Mouse (Mus musculus): ENCODE measurements around the gene Rabgef1. TPM values are rescaled to one million over a fixed set of nuclear protein-coding genes. Genes with fewer than 3 reads are reported as not detected.

Gene Rabgef1
- 40.2 and 41.3 TPM in 2 replicates for polyA plus RNA-seq (2015; fragmentation: Nextera tagmentation; extraction: Ambion mirVana)

DNA sequence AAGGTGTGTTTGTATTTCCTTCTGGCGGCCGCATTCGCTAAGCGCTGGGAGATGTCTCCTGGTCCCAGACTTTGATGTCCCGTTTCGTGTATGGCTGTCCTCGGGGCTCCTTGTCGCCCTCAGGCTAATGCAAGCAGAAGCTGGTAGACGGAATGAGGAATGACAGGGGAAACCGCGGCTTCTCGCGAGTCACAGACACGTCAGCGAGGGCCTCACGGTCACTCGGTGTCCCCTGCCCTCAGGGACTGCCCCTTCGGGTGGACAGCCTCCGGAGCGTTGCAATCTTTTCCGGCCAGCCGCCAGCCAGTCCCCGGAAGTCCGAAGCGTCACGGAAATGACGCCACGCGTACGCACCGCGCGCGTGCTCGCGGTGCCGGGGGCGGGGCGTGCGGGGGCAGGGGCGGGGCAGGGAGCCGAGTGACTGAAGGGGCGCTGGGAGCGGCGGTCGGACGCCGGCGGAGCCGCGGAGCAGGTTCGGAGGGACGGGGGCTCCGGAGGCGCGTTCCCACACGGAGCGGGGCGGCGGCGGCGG, at the start of gene Rabgef1:
Gene Rabgef1 (plus strand): TSS at position 376 of the 532 bp plus-strand sequence.
- Histone ChIP-seq H3K9me3 (no peaks in the 10 kb centered on the region), H3K9ac (replicated peaks) (peak within 1 kb of the TSS; percentile 77), H3K4me2 (replicated peaks) (peak within 1 kb of the TSS; percentile 71), H3K27me3 (no peaks in the 10 kb centered on the region), H3K4me1 (peaks cover 24% of the 10 kb centered on the region), H3K4me3 (peak within 1 kb of the TSS; percentile 82), H3K36me3 (no peaks in the 10 kb centered on the region), H3K27ac (replicated peaks) (peak within 1 kb of the TSS; percentile 72)
- WGBS = 1% methylated on average over 49 of the region's 62 CpGs
- peak; percentile 95 for ATAC-seq (replicated peaks)

DNA sequence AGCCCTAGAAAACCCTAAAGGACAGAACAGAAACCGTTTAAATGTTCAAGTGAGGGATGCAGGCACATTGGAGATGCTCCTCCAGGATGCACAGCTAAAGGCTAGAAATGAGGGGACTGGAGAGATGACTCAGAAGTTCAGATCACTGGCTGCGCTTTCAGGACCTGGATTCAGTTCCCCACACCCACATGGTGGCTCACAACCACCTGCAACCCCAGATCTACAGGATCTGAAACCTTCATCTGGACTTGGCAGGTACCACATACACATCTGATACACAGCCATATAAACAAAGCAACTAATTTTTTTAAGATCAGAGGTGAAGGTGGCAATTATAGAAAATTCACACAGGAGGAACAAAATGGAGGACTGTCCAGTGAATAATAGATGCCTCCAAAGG, 49.2 kb upstream of the Rabgef1 start:
- Histone ChIP-seq H3K9ac (replicated peaks) (no peak overlapping the region), H3K27me3 (no peaks in the 10 kb centered on the region), H3K4me2 (replicated peaks) (no peak overlapping the region), H3K4me3 (no peak overlapping the region), H3K4me1 (no peaks in the 10 kb centered on the region), H3K27ac (replicated peaks) (no peak overlapping the region), H3K9me3 (no peaks in the 10 kb centered on the region), H3K36me3 (no peaks in the 10 kb centered on the region)
- no peak for ATAC-seq (replicated peaks)
- 95% methylated on average over 2 of the region's 2 CpGs for WGBS

DNA sequence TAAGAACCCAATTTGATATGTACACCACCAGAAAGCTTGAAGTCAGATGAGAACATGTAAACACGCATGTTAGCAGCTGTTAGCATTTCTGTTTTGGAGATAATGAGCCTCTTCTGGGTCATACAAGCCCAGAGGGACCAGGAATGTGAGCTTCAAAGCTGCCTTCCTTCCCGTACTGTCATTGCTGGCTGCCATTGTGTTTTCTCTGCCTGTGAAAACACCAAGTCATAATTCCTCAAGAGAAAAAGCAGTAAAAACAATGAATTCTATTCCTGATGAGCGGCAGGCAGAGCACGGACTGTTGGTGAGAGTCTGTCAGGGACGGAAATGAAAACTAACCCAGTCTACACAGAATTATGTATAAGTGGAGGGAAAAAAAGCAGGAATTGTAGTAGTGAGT, 47.3 kb upstream of the Rabgef1 start:
- Histone ChIP-seq H3K27ac (replicated peaks) (0 out of 2 replicates have a peak overlapping the region, but pooled peaks have one; percentile 4), H3K36me3 (no peaks in the 10 kb centered on the region), H3K9me3 (no peaks in the 10 kb centered on the region), H3K4me1 (no peaks in the 10 kb centered on the region), H3K9ac (replicated peaks) (no peak overlapping the region), H3K4me3 (no peak overlapping the region), H3K4me2 (replicated peaks) (no peak overlapping the region), H3K27me3 (no peaks in the 10 kb centered on the region)
- WGBS = 79% methylated on average over 5 of the region's 5 CpGs
- no peak for ATAC-seq (replicated peaks)

DNA sequence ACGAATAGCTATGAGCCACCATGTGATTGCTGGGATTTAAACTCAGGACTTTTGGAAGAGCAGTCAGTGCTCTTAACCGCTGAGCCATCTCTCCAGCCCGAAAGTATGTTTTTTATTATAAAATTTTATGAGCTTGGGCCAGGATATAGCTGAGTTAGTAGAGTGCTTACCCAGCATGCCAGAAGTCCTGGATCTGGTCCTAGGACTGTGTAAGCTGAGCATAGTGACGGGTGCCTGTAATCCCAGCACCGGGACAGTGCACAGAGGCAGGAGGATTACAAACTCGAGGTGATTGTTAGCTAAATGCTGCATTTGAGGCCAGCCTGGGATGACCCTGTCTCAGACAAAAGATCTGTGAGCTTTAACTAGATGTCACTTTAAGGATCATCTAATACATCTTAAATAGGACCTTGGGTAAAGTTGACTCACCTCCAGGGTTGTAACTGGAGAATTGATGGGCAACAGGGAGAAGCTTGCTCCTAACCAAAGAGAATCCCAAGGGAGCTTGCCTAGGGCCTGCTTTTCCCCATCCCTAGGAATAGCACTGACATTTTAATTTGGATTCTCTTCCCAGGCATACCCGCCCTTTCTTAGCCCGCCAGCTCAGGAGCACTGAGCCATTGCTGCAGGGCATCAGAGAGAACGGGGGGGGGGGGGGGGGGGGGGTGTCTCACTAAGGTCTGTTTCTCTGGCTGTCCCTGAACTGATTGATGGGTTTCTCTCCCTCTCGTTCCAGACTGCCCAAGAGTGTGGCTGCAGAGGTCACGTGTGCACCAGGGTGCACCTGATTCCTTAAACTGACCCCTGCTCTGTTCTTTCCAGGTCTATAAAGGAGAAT, 42.7 kb upstream of the Rabgef1 start:
- no peaks in the 10 kb centered on the region for H3K9me3 ChIP-seq
- 79% methylated on average over 11 of the region's 11 CpGs for WGBS
- no peaks in the 10 kb centered on the region for H3K4me1 ChIP-seq
- H3K27ac ChIP-seq (replicated peaks) = no peak overlapping the region
- no peak overlapping the region for H3K4me3 ChIP-seq
- no peaks in the 10 kb centered on the region; the same call in 1 of the 2 replicates for H3K36me3 ChIP-seq
- no peaks in the 10 kb centered on the region for H3K27me3 ChIP-seq
- H3K9ac ChIP-seq (replicated peaks) = no peak overlapping the region
- no peak overlapping the region for H3K4me2 ChIP-seq (replicated peaks)
- no peak for ATAC-seq (replicated peaks)

DNA sequence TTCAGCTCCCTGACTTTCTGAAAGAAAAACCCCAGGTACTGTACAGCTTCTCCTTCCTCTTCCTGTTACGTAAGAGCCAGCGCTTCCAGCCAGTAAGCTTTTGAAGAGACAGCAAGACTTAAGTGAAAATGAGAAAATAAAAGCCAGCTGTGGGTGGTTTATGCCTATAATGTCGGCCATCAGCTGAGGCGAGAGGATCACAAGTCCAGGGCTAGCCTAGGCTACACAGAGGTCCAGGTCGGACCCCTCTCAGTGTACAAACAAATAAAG, 42.1 kb upstream of the Rabgef1 start:
- H3K27me3 ChIP-seq = no peaks in the 10 kb centered on the region
- no peaks in the 10 kb centered on the region for H3K4me1 ChIP-seq
- H3K27ac ChIP-seq (replicated peaks) = no peak overlapping the region
- 93% methylated on average over 5 of the region's 5 CpGs for WGBS
- H3K9me3 ChIP-seq = no peaks in the 10 kb centered on the region
- no peaks in the 10 kb centered on the region; the same call in 1 of the 2 replicates for H3K36me3 ChIP-seq
- ATAC-seq (replicated peaks) = no peak
- H3K4me3 ChIP-seq = no peak overlapping the region
- no peak overlapping the region for H3K4me2 ChIP-seq (replicated peaks)
- no peak overlapping the region for H3K9ac ChIP-seq (replicated peaks)

DNA sequence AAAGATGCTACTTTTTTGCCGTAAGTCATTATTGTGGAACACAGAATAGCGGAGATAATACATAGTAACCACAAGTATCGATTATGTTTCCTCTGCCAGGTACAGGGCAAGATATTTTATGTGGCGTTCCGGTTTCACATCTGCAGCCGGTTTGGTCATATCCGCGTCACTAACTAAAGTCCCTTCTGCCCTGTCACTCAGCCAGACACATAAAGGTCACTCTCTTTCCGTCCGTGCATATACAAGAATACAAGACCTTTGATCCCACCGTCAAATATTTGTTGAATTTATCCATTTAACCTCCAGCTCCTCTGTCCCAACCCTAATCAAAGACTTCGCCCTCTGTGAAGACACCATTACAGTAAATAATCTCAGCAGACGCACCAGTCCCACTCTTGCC, 35.0 kb upstream of the Rabgef1 start:
- H3K4me1 ChIP-seq = no peaks in the 10 kb centered on the region
- no peak for ATAC-seq (replicated peaks)
- 94% methylated on average over 13 of the region's 13 CpGs for WGBS
- no peak overlapping the region for H3K4me2 ChIP-seq (replicated peaks)
- no peaks in the 10 kb centered on the region; the same call in 1 of the 2 replicates for H3K36me3 ChIP-seq
- no peaks in the 10 kb centered on the region for H3K27me3 ChIP-seq
- no peaks in the 10 kb centered on the region for H3K9me3 ChIP-seq
- H3K4me3 ChIP-seq = no peak overlapping the region
- no peak overlapping the region for H3K27ac ChIP-seq (replicated peaks)
- no peak overlapping the region for H3K9ac ChIP-seq (replicated peaks)

DNA sequence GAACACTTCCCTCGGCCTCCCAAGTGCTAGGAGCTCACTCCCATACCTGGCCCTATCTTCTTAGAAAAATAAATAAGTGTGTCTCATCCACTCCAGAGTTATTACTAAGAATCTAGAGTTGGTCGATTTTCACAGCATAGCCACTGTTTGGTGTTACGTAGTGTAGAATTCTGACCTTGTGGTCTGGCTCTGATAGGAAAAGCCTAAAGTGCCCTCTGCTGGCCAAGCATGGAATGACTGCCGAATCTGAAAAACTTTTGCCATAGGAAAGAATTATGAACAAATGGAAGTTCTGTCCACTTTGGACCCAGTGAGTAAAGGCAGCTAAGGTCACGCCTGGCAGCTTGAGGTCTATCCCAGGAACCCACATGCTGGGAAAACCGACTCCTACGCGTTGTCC, 32.2 kb upstream of the Rabgef1 start:
- Histone ChIP-seq H3K4me1 (peaks cover 5% of the 10 kb centered on the region), H3K4me3 (no peak overlapping the region), H3K27ac (replicated peaks) (no peak overlapping the region), H3K36me3 (no peaks in the 10 kb centered on the region), H3K27me3 (no peaks in the 10 kb centered on the region), H3K9ac (replicated peaks) (no peak overlapping the region), H3K4me2 (replicated peaks) (no peak overlapping the region), H3K9me3 (no peaks in the 10 kb centered on the region)
- 22% methylated on average over 8 of the region's 8 CpGs for WGBS
- ATAC-seq (replicated peaks) = no peak

DNA sequence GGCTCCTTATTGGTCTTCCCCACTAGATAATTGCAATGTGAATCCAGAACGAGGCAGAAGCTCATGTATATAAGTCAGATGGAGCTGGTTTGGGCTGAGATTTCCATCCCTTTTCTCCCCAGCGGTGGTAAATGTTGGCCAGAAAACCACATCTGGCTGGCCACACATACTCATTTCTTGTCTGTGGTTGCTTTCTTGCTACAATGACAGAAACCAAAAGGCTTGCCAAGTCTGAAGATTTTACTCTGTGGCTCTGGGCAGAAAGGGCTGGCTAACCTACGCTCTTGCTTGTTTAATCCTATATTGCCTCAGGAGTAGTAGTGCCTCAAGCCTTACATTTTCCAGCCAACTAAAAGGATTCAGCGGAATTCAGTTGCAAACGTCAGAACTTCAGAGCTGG, 30.5 kb upstream of the Rabgef1 start:
- ATAC-seq (replicated peaks) = no peak
- peaks cover 16% of the 10 kb centered on the region for H3K4me1 ChIP-seq
- no peak overlapping the region for H3K4me2 ChIP-seq (replicated peaks)
- no peak overlapping the region; the same call in 1 of the 2 replicates for H3K9ac ChIP-seq (replicated peaks)
- no peaks in the 10 kb centered on the region for H3K27me3 ChIP-seq
- H3K9me3 ChIP-seq = no peaks in the 10 kb centered on the region
- 86% methylated on average over 5 of the region's 5 CpGs for WGBS
- no peaks in the 10 kb centered on the region for H3K36me3 ChIP-seq
- H3K4me3 ChIP-seq = no peak overlapping the region
- H3K27ac ChIP-seq (replicated peaks) = no peak overlapping the region

DNA sequence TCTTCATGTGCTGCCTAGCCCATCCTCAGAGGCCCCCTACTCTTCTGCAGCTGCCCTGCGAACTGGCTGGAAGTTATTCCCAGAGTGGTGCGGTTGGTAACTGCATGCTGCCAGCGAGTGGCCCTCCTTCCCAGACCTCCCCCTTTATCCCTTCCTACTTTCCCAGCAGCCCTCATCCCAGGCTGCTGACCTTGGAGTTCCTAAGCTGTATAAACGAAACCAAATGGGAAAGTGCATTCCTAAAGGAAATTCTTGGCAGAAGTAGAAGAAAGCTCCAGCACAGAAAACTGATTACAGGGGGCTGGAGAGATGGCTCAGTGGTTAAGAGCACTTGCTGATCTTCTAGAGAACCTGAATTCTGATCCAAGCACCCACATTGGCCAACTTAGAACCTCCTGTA, 29.6 kb upstream of the Rabgef1 start:
- H3K4me1 ChIP-seq = peaks cover 23% of the 10 kb centered on the region
- no peak for ATAC-seq (replicated peaks)
- no peak overlapping the region for H3K9ac ChIP-seq (replicated peaks)
- H3K4me2 ChIP-seq (replicated peaks) = no peak overlapping the region
- H3K9me3 ChIP-seq = no peaks in the 10 kb centered on the region
- no peaks in the 10 kb centered on the region for H3K36me3 ChIP-seq
- WGBS = 70% methylated on average over 4 of the region's 4 CpGs
- H3K4me3 ChIP-seq = no peak overlapping the region
- H3K27ac ChIP-seq (replicated peaks) = no peak overlapping the region
- no peaks in the 10 kb centered on the region for H3K27me3 ChIP-seq

DNA sequence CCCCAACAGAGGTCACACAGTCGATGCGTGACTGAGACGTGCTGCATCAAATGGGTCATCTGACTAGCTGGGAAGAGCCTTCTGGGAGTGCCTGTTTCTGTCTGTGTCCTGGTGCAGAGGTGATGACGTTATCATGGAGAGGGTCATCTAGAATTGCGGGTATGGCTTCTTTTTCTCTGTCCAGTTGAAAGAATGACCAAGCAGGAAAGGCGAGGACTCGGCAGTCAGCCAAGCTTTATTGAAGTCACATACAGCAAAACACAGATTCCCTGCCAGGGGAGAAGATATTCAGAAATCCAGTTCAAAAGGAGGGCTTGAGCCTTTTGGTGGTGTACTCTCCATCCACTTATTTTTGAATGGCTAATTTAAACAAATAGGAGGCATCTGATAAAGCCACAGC, 28.5 kb upstream of the Rabgef1 start:
- no peaks in the 10 kb centered on the region for H3K9me3 ChIP-seq
- no peaks in the 10 kb centered on the region for H3K27me3 ChIP-seq
- H3K27ac ChIP-seq (replicated peaks) = no peak overlapping the region; the same call in 1 of the 2 replicates
- ATAC-seq (replicated peaks) = no peak
- H3K4me2 ChIP-seq (replicated peaks) = no peak overlapping the region
- no peak overlapping the region for H3K9ac ChIP-seq (replicated peaks)
- H3K36me3 ChIP-seq = peaks cover 6% of the 10 kb centered on the region; the same call in 1 of the 2 replicates
- WGBS = 87% methylated on average over 7 of the region's 7 CpGs
- no peak overlapping the region for H3K4me3 ChIP-seq
- peaks cover 24% of the 10 kb centered on the region for H3K4me1 ChIP-seq

DNA sequence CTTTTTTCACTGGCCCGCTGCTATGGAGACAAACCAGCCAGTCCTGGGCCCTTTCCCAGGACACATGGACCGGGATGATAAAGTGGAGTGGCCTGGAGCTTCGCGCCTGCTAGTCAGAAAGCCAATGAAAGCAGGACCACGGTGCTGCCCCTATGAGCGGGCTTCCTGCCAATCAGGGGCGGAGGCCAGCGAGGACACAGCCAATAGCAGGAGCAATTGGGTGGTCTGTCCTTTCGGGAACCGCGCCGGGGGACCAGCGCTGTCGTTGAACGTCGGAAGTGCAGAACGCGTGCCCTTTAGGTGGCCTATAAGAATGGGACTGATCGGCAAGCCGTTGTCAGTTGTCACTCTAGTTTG, 27.6 kb upstream of the Rabgef1 start:
- Histone ChIP-seq H3K4me2 (replicated peaks) (peak overlapping the region; percentile 85), H3K4me3 (peak overlapping the region; percentile 68), H3K27me3 (no peaks in the 10 kb centered on the region), H3K36me3 (peaks cover 14% of the 10 kb centered on the region; the same call in 1 of the 2 replicates), H3K4me1 (peaks cover 24% of the 10 kb centered on the region), H3K27ac (replicated peaks) (peak overlapping the region; percentile 80), H3K9ac (replicated peaks) (peak overlapping the region; percentile 81), H3K9me3 (no peaks in the 10 kb centered on the region)
- peak; percentile 39 for ATAC-seq (replicated peaks)
- 2% methylated on average over 20 of the region's 20 CpGs for WGBS

DNA sequence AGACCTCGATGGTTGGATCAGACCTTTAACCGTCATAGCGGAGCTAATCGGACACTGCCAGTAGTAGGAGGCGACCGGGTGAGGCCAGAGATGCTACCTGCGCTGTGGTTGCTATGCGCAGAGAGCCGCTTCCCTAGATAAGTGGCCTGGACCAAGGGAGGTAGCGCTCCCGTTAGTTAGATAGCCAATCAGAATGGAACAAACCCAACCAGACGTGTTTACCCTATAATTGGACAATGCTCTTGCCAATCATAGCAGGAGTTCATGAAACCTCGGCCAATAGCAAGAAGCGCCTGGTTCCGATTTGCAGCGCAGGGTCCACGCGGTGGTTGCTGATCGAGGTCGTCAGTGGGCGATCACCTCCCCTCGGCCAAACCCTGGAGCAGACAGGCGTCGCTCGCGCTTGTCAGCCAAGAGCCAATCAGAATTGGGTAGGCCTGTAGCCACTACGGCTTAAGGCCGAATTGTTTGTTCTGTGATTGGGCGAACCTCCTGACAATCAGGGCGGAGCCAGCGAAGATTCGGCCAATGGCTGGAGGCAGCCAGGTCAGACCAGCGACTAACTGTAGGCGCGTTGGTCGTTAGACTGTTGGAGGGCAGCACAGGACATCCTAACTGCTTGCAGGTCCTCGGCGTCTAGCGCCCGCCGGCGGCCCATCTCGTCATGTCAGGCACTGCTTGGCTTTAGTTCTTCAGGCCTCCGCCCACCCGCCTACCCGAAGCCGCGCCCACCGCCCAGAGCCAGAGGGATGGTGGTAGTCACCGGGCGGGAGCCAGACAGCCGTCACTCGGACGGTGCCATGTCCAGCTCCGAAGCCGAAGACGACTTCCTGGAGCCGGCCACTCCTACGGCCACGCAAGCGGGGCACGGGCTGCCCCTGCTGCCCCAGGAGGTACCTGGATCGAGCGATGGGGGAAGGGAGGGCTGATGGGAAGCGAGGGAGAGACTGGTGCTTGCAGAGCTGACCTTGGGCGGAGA, 27.0 kb upstream of the Rabgef1 start, which contains the start of gene Kctd7:
Gene Kctd7 (plus strand): TSS at position 528 of the 979 bp plus-strand sequence.
- no peaks in the 10 kb centered on the region for H3K27me3 ChIP-seq
- H3K9ac ChIP-seq (replicated peaks) = peak within 1 kb of the TSS; percentile 81
- H3K4me1 ChIP-seq = peaks cover 24% of the 10 kb centered on the region
- peaks cover 18% of the 10 kb centered on the region; the same call in 1 of the 2 replicates for H3K36me3 ChIP-seq
- ATAC-seq (replicated peaks) = peak; percentile 98
- peak within 1 kb of the TSS; percentile 80 for H3K27ac ChIP-seq (replicated peaks)
- under 1% methylated on average over 66 of the region's 66 CpGs for WGBS
- peak within 1 kb of the TSS; percentile 68 for H3K4me3 ChIP-seq
- H3K4me2 ChIP-seq (replicated peaks) = peak within 1 kb of the TSS; percentile 85
- no peaks in the 10 kb centered on the region for H3K9me3 ChIP-seq

Data from forebrain, embryonic 15.5 days (tissue).